Mouse (Mus musculus): ENCODE data around the gene Pgam2. TPM values are rescaled to one million over a fixed set of nuclear protein-coding genes. Genes with fewer than 3 reads are reported as not detected.

Gene Pgam2
- polyA plus RNA-seq, 1 experiment from 2014 or later, result 17.4 TPM

DNA sequence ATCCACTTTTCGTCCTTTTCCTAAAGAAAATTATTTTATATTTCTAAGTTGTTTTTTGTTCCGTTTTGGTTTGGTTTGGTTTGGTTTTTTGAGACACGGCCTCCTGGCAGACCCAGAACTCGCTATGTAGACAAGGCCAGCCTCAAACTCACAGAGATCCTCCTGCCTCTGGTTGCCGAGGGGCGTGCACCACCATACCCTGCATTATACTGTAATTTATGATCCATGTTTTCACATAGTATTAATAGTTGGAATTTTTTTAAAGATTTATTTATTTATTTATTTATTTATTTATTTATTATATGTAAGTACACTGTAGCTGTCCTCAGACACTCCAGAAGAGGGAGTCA lies 40.9 kb downstream of the Pgam2 start:
- 22% methylated on average over 6 of the region's 6 CpGs for WGBS
- Histone ChIP-seq H3K4me1 (ENCODE audit: control insufficient read depth, insufficient read depth, low read length) (0 out of 2 replicates have a peak, but pooled peaks cover 4% of the 10 kb centered on the region), H3K9ac (ENCODE audit: low read length) (peak overlapping the region; percentile 54), H3K9me3 (ENCODE audit: control insufficient read depth, low read length) (no peaks in the 10 kb centered on the region), H3K4me2 (ENCODE audit: low read depth) (peak overlapping the region; percentile 63), H3K4me3 (ENCODE audit: low read depth, low read length) (peak overlapping the region; percentile 44), H3K27ac (ENCODE audit: low read depth, low read length) (no peak overlapping the region), H3K36me3 (ENCODE audit: control insufficient read depth, insufficient read depth, low read length) (no peaks in the 10 kb centered on the region), H3K27me3 (ENCODE audit: control insufficient read depth, insufficient read depth, low read length) (no peaks in the 10 kb centered on the region)
- DNase-seq (ENCODE audit: low spot score) (no peak), ATAC-seq (ENCODE audit: insufficient read depth, low FRiP score, low TSS enrichment) (peak; percentile 56; the same call in 1 of the 2 replicates)

- no peaks in the 10 kb centered on the region for H3K36me3 ChIP-seq (ENCODE audit: control insufficient read depth, insufficient read depth, low read length)
- H3K9ac ChIP-seq (ENCODE audit: low read length), result peak within 1 kb of the TSS; percentile 54
- H3K9me3 ChIP-seq (ENCODE audit: control insufficient read depth, low read length), result no peaks in the 10 kb centered on the region
- ATAC-seq (ENCODE audit: insufficient read depth, low FRiP score, low TSS enrichment) (peak; percentile 98), DNase-seq (ENCODE audit: low spot score) (peak; percentile 97)
- WGBS, result under 1% methylated on average over 68 of the region's 68 CpGs
- H3K4me1 ChIP-seq (ENCODE audit: control insufficient read depth, insufficient read depth, low read length), result 0 out of 2 replicates have a peak, but pooled peaks cover 4% of the 10 kb centered on the region
- H3K4me2 ChIP-seq (ENCODE audit: low read depth), result peak within 1 kb of the TSS; percentile 63
- no peaks in the 10 kb centered on the region for H3K27me3 ChIP-seq (ENCODE audit: control insufficient read depth, insufficient read depth, low read length)
- peak within 1 kb of the TSS; percentile 88 for H3K27ac ChIP-seq (ENCODE audit: low read depth, low read length)
- H3K4me3 ChIP-seq (ENCODE audit: low read depth, low read length), result peak within 1 kb of the TSS; percentile 44
Observed at GRCm38 (mm10) chr11:5761820-5762632, 41.5 kb downstream of the Pgam2 start, which contains the start of gene Urgcp. TSS of gene Urgcp (minus strand) at chr11:5762376.

GRCm38 (mm10) chr11:5753755-5754154 lies 49.8 kb downstream of the Pgam2 start:
- no peak overlapping the region for H3K4me2 ChIP-seq (ENCODE audit: low read depth)
- no peak overlapping the region for H3K9ac ChIP-seq (ENCODE audit: low read length)
- no peaks in the 10 kb centered on the region for H3K27me3 ChIP-seq (ENCODE audit: control insufficient read depth, insufficient read depth, low read length)
- 85% methylated on average over 2 of the region's 2 CpGs for whole genome bisulfite sequencing
- H3K27ac ChIP-seq (ENCODE audit: low read depth, low read length), result no peak overlapping the region
- H3K4me1 ChIP-seq (ENCODE audit: control insufficient read depth, insufficient read depth, low read length), result no peaks in the 10 kb centered on the region; the same call in 1 of the 2 replicates
- no peaks in the 10 kb centered on the region for H3K9me3 ChIP-seq (ENCODE audit: control insufficient read depth, low read length)
- H3K36me3 ChIP-seq (ENCODE audit: control insufficient read depth, insufficient read depth, low read length), result peaks cover 2% of the 10 kb centered on the region; the same call in 1 of the 2 replicates
- no peak for DNase-seq (ENCODE audit: low spot score)
- ATAC-seq (ENCODE audit: insufficient read depth, low FRiP score, low TSS enrichment), result no peak
- no peak overlapping the region for H3K4me3 ChIP-seq (ENCODE audit: low read depth, low read length)

Other genes starting within 250 kb of the Pgam2 start
- gene Ankrd36, start 234.0 kb downstream of the Pgam2 start, polyA plus RNA-seq (2014; fragmentation: Nextera tagmentation; extraction: Ambion mirVana), result not detected in 2 replicates
- gene Mrps24, start 88.1 kb downstream of the Pgam2 start, polyA plus RNA-seq (2014; fragmentation: Nextera tagmentation; extraction: Ambion mirVana), result 146 and 159 TPM in 2 replicates
- 14.4 and 16.5 TPM in 2 replicates for gene Urgcp, start 41.4 kb downstream of the Pgam2 start, polyA plus RNA-seq (2014; fragmentation: Nextera tagmentation; extraction: Ambion mirVana)
- 149 and 156 TPM in 2 replicates for gene Dbnl, start 15.2 kb downstream of the Pgam2 start, polyA plus RNA-seq (2014; fragmentation: Nextera tagmentation; extraction: Ambion mirVana)
- gene Polm, start 34.3 kb upstream of the Pgam2 start, polyA plus RNA-seq (2014; fragmentation: Nextera tagmentation; extraction: Ambion mirVana), result 5.0 and 6.2 TPM in 2 replicates
- 8.9 and 9.7 TPM in 2 replicates for gene Aebp1, start 58.2 kb upstream of the Pgam2 start, polyA plus RNA-seq (2014; fragmentation: Nextera tagmentation; extraction: Ambion mirVana)
- 92.5 and 102 TPM in 2 replicates for gene Pold2, start 74.6 kb upstream of the Pgam2 start, polyA plus RNA-seq (2014; fragmentation: Nextera tagmentation; extraction: Ambion mirVana)
- 3.9 and 16.9 TPM in 2 replicates for gene Myl7, start 95.0 kb upstream of the Pgam2 start, polyA plus RNA-seq (2014; fragmentation: Nextera tagmentation; extraction: Ambion mirVana)
- 0.88 and 1.4 TPM in 2 replicates for gene Gck, start 146.3 kb upstream of the Pgam2 start, polyA plus RNA-seq (2014; fragmentation: Nextera tagmentation; extraction: Ambion mirVana)
- 32.3 and 32.6 TPM in 2 replicates for gene Ykt6, start 152.0 kb upstream of the Pgam2 start, polyA plus RNA-seq (2014; fragmentation: Nextera tagmentation; extraction: Ambion mirVana)